Mouse (Mus musculus) CH12.LX (cell line): Measurements from ENCODE around the gene Fbxw4.

Source experiments
- CTCF ChIP-seq, 2 experiments: IDR thresholded peaks in 1 of 2; conservative IDR thresholded peaks in 1 of 2; 2 replicates each; pipeline ENCODE4 v1.5.1; 2011 to 2012; ENCODE audit warnings: low read depth in 2 of 2, low read length in 2 of 2, improper control_type of control experiment in 1 of 2, inconsistent platforms in 1 of 2, mild to moderate bottlenecking in 1 of 2, moderate library complexity in 1 of 2
- ELF1 ChIP-seq: IDR thresholded peaks from 2 replicates; pipeline ENCODE4 v1.6.1; 2014; ENCODE audit warnings: low read depth, mild to moderate bottlenecking, inconsistent platforms, low read length, improper control_type of control experiment
- EP300 ChIP-seq: IDR thresholded peaks from 2 replicates; pipeline ENCODE4 v1.6.1; 2011; ENCODE audit warnings: low read length, improper control_type of control experiment
- ETS1 ChIP-seq: conservative IDR thresholded peaks from 2 replicates; pipeline ENCODE4 v1.6.1; 2012; ENCODE audit warnings: low read depth, mild to moderate bottlenecking, inconsistent platforms, low read length, improper control_type of control experiment, moderate library complexity
- MAX ChIP-seq: IDR thresholded peaks from 2 replicates; pipeline ENCODE4 v1.6.1; 2011; ENCODE audit warnings: low read length, improper control_type of control experiment
- MXI1 ChIP-seq: IDR thresholded peaks from 2 replicates; pipeline ENCODE4 v1.6.1; 2011; ENCODE audit warnings: mild to moderate bottlenecking, low read depth, low read length, improper control_type of control experiment
- NELFE ChIP-seq: IDR thresholded peaks from 2 replicates; pipeline ENCODE4 v1.6.1; 2011; ENCODE audit warnings: low read depth, low read length, improper control_type of control experiment
- NRF1 ChIP-seq: IDR thresholded peaks from 2 replicates; pipeline ENCODE4 v1.6.1; 2014; ENCODE audit warnings: low read depth, mild to moderate bottlenecking, inconsistent platforms, low read length, improper control_type of control experiment, moderate library complexity
- POLR2A ChIP-seq: IDR thresholded peaks from 2 replicates; pipeline ENCODE4 v1.6.1; 2011; ENCODE audit warnings: low read depth, mild to moderate bottlenecking, improper control_type of control experiment, low read length
- POLR2AphosphoS2 ChIP-seq: IDR thresholded peaks from 2 replicates; pipeline ENCODE4 v1.6.1; 2011; ENCODE audit warnings: low read depth, low read length, improper control_type of control experiment
- TCF12 ChIP-seq: IDR thresholded peaks from 2 replicates; pipeline ENCODE4 v1.6.1; 2014; ENCODE audit warnings: low read depth, mild to moderate bottlenecking, inconsistent platforms, low read length, improper control_type of control experiment
- USF2 ChIP-seq: conservative IDR thresholded peaks from 2 replicates; pipeline ENCODE4 v1.6.1; 2011; ENCODE audit warnings: low read depth, low read length, improper control_type of control experiment
- ZC3H11A ChIP-seq: IDR thresholded peaks from 2 replicates; pipeline ENCODE4 v1.6.1; 2012; ENCODE audit warnings: low read depth, mild to moderate bottlenecking, inconsistent platforms, low read length, improper control_type of control experiment

DNA sequence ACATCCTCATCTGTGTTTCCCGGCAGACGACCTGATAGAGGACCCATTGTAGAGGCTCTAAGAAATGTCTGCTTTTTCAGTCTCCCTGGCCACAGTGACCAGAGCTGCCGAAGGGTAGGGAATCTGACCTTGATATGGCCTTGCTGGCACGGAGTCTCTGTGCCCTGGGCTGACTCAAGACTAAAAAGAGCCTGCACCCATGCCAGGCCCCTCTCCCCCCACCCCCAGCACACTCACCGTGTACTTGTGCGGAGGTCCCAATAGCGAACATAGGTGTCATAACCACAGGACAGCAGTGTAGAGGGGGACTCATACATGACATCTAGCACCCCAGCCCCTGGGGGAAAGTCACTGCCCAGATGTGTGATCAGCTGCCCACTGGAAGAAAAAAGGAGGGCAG lies 80.7 kb downstream of the Fbxw4 start:
- TF ChIP-seq CTCF (conservative IDR thresholded peaks at IDR 0.05 in 1 of 2, IDR thresholded peaks at IDR 0.05 in 1 of 2; ENCODE audit: low read depth in 2 of 2, low read length in 2 of 2) (no peak), NELFE (no peak), MAX (no peak), TCF12 (no peak), ELF1 (no peak), ETS1 (no peak), EP300 (no peak), POLR2A (no peak), USF2 (no peak), POLR2AphosphoS2 (no peak), MXI1 (no peak), NRF1 (no peak), ZC3H11A (no peak)
